Mouse (Mus musculus) forebrain, embryonic 14.5 days (tissue): ENCODE measurements around the gene Fitm1. TPM values are rescaled to one million over a fixed set of nuclear protein-coding genes. Genes with fewer than 3 reads are reported as not detected.
A peak's percentile ranks its signal among the peaks of the same experiment; 100 is the strongest.

Experiments
- ATAC-seq: fragments of 200-750 bp; cut with Nextera tagmentation; 2 replicates; pipeline ENCODE4 v1.8.0; 2017; ENCODE audit warnings: mild to moderate bottlenecking, moderate library complexity
- DNase-seq: peaks from one replicate; pipeline ENCODE4 v3.0.0-alpha.2; 2015; ENCODE audit warnings: low spot score
- H3K27ac ChIP-seq: fragments of 300-500 bp; sonication (generic); 2 replicates; pipeline ENCODE4 v1.5.1; 2014; ENCODE audit warnings: low read depth, mild to moderate bottlenecking, control low read depth, low read length, moderate library complexity
- H3K27me3 ChIP-seq: fragments of 300-500 bp; sonication (generic); replicated peaks from 2 replicates; pipeline ENCODE4 v1.6.1; 2014; ENCODE audit warnings: low read length, control low read depth, mixed read lengths; ENCODE audit not compliant: control insufficient read depth, insufficient read depth
- H3K36me3 ChIP-seq: fragments of 300-500 bp; sonication (generic); 2 replicates; pipeline ENCODE4 v1.6.1; 2014; ENCODE audit warnings: low read length, control low read depth; ENCODE audit not compliant: control insufficient read depth, insufficient read depth
- H3K4me1 ChIP-seq: fragments of 300-500 bp; sonication (generic); 2 replicates; pipeline ENCODE4 v1.6.1; 2014; ENCODE audit warnings: antibody characterized with exemption, low read length, control low read depth; ENCODE audit not compliant: control insufficient read depth, insufficient read depth
- H3K4me2 ChIP-seq: fragments of 300-500 bp; sonication (generic); 2 replicates; pipeline ENCODE4 v1.6.1; 2014; ENCODE audit warnings: mild to moderate bottlenecking, control low read depth, low read length
- H3K4me3 ChIP-seq: fragments of 300-500 bp; sonication (generic); 2 replicates; pipeline ENCODE4 v1.5.1; 2014; ENCODE audit warnings: low read depth, low read length, control low read depth
- H3K9ac ChIP-seq: fragments of 300-500 bp; sonication (generic); 2 replicates; pipeline ENCODE4 v1.6.1; 2014; ENCODE audit warnings: mild to moderate bottlenecking, low read length, control low read depth, moderate library complexity
- H3K9me3 ChIP-seq: fragments of 300-500 bp; sonication (generic); replicated peaks from 2 replicates; pipeline ENCODE4 v1.6.1; 2016; ENCODE audit warnings: low read length, control low read depth, mixed read lengths; ENCODE audit not compliant: control insufficient read depth
- WGBS: fragments of 180-500 bp; shearing (Covaris S2); extraction: QIAGEN DNeasy Blood & Tissue Kit; methylation state at CpG from one replicate; pipeline ENCODE4 v1.1.7; 2014; 5-methylcytosine and 5-hydroxymethylcytosine counted together
- polyA plus RNA-seq: library from polyadenylated mRNA; unstranded; fragments of >200 nt; fragmentation: Nextera tagmentation; extraction: Ambion mirVana; gene quantifications from 2 replicates; pipeline ENCODE4 v1.2.1, GENCODE M21; 2014

The Fitm1 gene
- polyA plus RNA-seq, 1 experiment from 2014 or later, result not detected

DNA sequence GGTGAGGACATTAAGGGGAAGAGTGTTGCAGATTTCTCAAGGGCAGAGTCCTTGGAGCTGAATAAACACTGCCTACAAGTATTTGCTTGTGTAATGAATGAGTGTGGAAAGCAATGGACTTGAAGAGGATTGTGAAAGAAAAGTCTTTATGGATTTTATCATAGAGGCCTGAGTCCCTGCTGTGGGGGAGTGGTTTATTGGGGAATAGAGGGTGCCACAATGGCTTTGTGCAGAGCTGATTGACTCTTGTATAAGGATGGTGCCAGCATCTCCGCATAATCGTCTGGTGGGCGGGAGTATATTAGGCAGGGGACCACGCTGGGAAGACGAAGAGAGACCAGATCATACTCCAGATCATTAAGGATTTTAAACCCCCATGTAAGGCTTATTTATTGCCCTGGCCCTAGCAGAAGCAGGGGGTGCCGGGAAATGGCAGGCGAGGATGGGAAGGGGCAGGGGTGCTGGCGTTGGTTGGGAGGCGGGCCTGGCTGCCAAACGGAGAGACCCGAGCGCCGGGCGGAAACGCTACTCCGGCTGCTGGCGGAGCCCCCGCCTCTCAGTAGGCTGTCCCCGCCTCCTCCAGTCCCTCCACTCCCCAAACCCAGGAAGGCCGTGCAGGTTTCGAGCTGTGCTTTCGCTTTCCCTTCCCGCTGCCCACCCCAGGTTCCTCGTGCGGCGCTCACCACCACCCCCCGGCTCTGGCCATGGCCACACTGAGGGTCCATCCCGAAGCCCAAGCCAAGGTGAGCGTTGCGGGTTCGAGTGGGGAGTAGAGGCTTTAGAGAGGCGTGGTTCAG, 2.7 kb downstream of the Fitm1 start, which contains the start of gene Psme1:
Gene Psme1, plus strand, starts transcription at position 253 of the 797 bp plus-strand sequence.
- under 1% methylated on average over 20 of the region's 32 CpGs for WGBS

DNA sequence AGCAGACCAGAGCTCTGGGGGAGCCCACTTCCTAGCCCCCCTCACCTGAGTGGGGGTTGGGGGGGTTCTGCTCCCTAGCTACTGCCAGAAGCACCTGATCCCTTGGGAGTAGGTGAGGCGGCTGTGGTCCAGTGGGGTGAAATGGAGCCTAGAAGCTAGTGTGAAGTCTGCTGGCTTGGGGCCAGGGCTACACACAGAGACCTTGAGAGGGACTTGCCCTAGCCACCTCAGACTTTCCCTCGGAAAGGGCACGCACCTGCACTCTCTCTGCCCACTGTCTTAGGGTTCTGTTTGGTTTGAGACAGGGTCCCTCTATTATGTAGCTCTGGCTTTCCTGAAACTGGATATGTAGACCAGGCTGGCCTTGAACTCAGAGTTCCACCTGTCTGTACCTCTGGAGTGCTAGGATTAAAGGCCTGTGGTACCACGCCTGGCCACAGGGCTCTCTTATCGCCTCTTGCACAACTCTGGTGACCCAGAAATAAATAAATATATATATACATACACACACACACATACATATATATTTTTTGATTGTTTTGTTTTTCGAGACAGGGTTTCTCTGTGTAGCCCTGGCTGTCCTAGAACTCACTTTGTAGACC, 3.4 kb downstream of the Fitm1 start:
- Histone ChIP-seq H3K4me2 (peak overlapping the region; percentile 89), H3K4me3 (peak overlapping the region; percentile 65), H3K27ac (peak overlapping the region; percentile 88), H3K4me1 (peaks cover 6% of the 10 kb centered on the region; the same call in 1 of the 2 replicates), H3K36me3 (peaks cover 9% of the 10 kb centered on the region), H3K9me3 (no peaks in the 10 kb centered on the region), H3K27me3 (no peaks in the 10 kb centered on the region), H3K9ac (peak overlapping the region; percentile 94)
- no peak for ATAC-seq
- DNase-seq, result peak; percentile 55
- 29% methylated on average over 6 of the region's 6 CpGs for WGBS

More for the DNA sequence above, 2.7 kb downstream of the Fitm1 start, which contains the start of gene Psme1:
- peaks cover 6% of the 10 kb centered on the region; the same call in 1 of the 2 replicates for H3K4me1 ChIP-seq
- peaks cover 9% of the 10 kb centered on the region for H3K36me3 ChIP-seq
- H3K9me3 ChIP-seq, result no peaks in the 10 kb centered on the region
- H3K27me3 ChIP-seq, result no peaks in the 10 kb centered on the region
- ATAC-seq (peak; percentile 95), DNase-seq (peak; percentile 92)
- H3K4me3 ChIP-seq, result peak within 1 kb of the TSS; percentile 65
- peak within 1 kb of the TSS; percentile 89 for H3K4me2 ChIP-seq
- H3K9ac ChIP-seq, result peak within 1 kb of the TSS; percentile 94
- H3K27ac ChIP-seq, result peak within 1 kb of the TSS; percentile 88

DNA sequence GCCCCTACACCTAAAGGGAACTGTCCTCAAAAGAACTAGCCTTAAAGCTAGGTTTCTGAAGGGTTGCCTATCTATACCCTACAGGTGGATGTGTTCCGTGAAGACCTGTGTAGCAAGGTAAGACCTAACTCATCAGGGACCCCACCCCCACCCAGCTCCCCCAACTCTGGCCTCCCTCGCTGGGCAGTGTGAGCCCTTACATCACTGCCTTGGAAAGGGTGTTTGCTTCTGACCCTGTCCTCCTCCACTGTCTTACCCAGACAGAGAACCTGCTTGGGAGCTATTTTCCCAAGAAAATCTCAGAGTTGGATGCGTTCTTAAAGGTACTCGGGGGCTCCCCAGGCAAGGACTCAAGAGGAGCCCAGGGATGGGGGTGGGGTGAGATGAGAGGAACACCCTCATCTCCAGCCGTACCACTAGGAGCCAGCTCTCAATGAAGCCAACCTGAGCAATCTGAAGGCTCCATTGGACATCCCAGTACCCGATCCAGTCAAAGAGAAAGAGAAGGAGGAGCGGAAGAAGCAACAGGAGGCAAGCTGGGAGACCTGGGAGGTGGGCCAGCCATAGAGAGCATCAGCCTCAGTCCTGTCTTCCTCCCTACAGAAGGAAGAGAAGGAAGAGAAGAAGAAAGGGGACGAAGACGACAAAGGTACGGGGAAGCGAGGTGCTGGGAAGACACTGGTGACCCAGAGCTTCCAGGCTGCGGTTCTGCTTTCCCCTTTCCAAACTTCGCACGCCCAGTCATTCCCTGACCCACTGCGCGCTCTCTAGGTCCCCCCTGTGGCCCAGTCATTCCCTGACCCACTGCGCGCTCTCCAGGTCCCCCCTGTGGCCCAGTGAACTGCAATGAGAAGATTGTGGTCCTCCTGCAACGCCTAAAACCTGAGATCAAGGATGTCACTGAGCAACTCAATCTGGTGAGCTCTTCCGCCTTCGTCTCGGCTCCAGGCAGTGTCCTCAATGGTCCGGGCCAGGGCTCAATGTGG, 4.4 kb downstream of the Fitm1 start:
- DNase-seq (no peak), ATAC-seq (no peak)
- H3K9ac ChIP-seq, result no peak overlapping the region
- H3K27ac ChIP-seq, result no peak overlapping the region
- no peaks in the 10 kb centered on the region for H3K27me3 ChIP-seq
- H3K4me2 ChIP-seq, result no peak overlapping the region
- H3K9me3 ChIP-seq, result no peaks in the 10 kb centered on the region
- peaks cover 6% of the 10 kb centered on the region; the same call in 1 of the 2 replicates for H3K4me1 ChIP-seq
- H3K36me3 ChIP-seq, result peaks cover 9% of the 10 kb centered on the region
- no peak overlapping the region for H3K4me3 ChIP-seq
- WGBS, result 88% methylated on average over 23 of the region's 23 CpGs

DNA sequence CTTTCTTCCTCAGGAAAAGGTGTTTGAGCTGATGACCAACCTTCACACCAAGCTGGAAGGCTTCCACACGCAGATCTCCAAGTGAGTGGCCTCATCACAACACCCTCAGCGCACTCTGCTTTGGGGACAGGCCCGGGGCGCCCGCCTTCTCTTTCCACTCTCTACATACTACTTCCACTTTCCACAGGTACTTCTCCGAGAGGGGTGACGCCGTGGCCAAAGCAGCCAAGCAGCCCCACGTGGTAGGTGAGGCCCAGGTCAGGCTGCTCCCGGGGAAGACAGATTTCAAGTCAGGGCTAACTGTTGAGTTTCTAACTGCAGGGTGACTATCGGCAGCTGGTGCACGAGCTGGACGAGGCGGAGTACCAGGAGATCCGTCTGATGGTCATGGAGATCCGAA, 5.3 kb downstream of the Fitm1 start:
- Histone ChIP-seq H3K4me1 (peaks cover 6% of the 10 kb centered on the region; the same call in 1 of the 2 replicates), H3K4me3 (no peak overlapping the region), H3K9ac (no peak overlapping the region), H3K9me3 (no peaks in the 10 kb centered on the region), H3K4me2 (no peak overlapping the region), H3K27ac (no peak overlapping the region), H3K27me3 (no peaks in the 10 kb centered on the region), H3K36me3 (peaks cover 9% of the 10 kb centered on the region)
- WGBS, result 93% methylated on average over 16 of the region's 16 CpGs
- no peak for ATAC-seq
- DNase-seq, result no peak

- H3K27ac ChIP-seq, result no peak overlapping the region
- no peak for ATAC-seq
- H3K27me3 ChIP-seq, result no peaks in the 10 kb centered on the region
- DNase-seq, result no peak
- H3K36me3 ChIP-seq, result peaks cover 9% of the 10 kb centered on the region
- no peaks in the 10 kb centered on the region for H3K9me3 ChIP-seq
- peaks cover 6% of the 10 kb centered on the region; the same call in 1 of the 2 replicates for H3K4me1 ChIP-seq
- no peak overlapping the region for H3K9ac ChIP-seq
- no peak overlapping the region for H3K4me2 ChIP-seq
- WGBS, result 73% methylated on average over 9 of the region's 9 CpGs
- H3K4me3 ChIP-seq, result no peak overlapping the region
These were observed 6.7 kb downstream of the Fitm1 start for GRCm38 (mm10) chr14:55581981-55582681.

GRCm38 (mm10) chr14:55584303-55584701, 8.9 kb downstream of the Fitm1 start:
- peaks cover 15% of the 10 kb centered on the region for H3K36me3 ChIP-seq
- DNase-seq (no peak), ATAC-seq (no peak)
- 32% methylated on average over 5 of the region's 5 CpGs for WGBS
- H3K4me3 ChIP-seq, result peak overlapping the region; percentile 39
- H3K4me2 ChIP-seq, result peak overlapping the region; percentile 67
- no peaks in the 10 kb centered on the region for H3K4me1 ChIP-seq
- no peaks in the 10 kb centered on the region for H3K9me3 ChIP-seq
- no peak overlapping the region for H3K27ac ChIP-seq
- H3K27me3 ChIP-seq, result no peaks in the 10 kb centered on the region
- H3K9ac ChIP-seq, result peak overlapping the region; percentile 67

DNA sequence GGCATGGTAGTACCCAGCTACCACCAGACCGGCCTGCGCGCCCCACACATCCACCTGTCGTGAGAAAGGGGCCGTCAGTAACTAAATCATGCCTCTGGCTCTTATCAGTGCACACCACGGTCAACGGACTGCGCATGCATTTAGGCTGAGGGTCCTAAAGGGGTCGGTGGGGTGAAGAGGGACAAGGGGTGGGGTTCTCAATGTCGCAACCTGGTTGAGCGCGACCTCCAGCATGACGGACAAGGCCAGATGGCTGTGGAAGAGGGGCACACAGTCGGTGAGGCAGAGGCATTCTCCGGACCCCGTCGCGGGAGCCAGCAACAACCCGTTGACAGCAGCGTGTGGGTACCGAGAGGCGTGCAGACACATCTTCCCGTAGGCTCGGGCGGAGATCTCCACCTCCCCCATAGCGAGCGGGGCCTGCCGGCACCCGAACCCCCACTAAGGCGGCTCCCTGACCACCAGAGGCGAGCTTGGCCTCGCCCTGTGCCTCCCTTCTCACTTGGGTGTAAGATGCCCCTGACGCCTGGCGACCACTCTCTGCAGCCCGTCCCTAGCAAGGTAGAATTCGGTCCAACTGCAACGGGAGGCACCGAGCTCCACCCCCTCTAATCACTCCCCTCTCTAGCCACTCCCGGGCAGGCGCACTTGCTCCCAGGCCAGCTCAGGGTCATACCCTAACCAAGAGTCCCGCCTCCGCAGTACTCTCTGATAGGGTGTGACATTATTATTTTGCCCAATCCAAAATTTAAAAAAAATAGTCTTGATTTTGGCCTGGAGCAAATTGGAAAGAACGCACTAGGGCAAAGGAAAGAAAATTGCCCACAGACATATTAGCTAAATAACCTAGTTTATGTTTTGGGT, 9.5 kb downstream of the Fitm1 start, which contains the start of gene Emc9:
Gene Emc9, minus strand, starts transcription at position 601 of the 864 bp plus-strand sequence.
- ATAC-seq (peak; percentile 56), DNase-seq (peak; percentile 25)
- Histone ChIP-seq H3K4me1 (peaks cover 2% of the 10 kb centered on the region; the same call in 1 of the 2 replicates), H3K27me3 (no peaks in the 10 kb centered on the region), H3K36me3 (peaks cover 15% of the 10 kb centered on the region), H3K4me3 (peak within 1 kb of the TSS; percentile 39), H3K9me3 (no peaks in the 10 kb centered on the region), H3K9ac (peak within 1 kb of the TSS; percentile 67), H3K27ac (no peak within 1 kb of the TSS), H3K4me2 (peak within 1 kb of the TSS; percentile 67)
- 2% methylated on average over 43 of the region's 43 CpGs for WGBS
